Mouse (Mus musculus) MN1 (cell line): ENCODE measurements around the gene Fars2.
"Not testable (repeated sequence)": the region's sequence is repeated elsewhere in the genome, so short reads cannot be mapped to it uniquely, and the experiment has no call there.

Experiments used
- DNase-seq: peaks from one replicate; pipeline ENCODE4 v3.0.0-alpha.2; 2016; ENCODE audit warnings: low spot score

Gene Fars2

GRCm38 (mm10) chr13:36294503-36294902 lies 177.3 kb downstream of the Fars2 start:
- DNase-seq, result no peak

GRCm38 (mm10) chr13:36295848-36296247 lies 178.6 kb downstream of the Fars2 start:
- peak; percentile 37 for DNase-seq

- DNase-seq, result no peak
Measured at GRCm38 (mm10) chr13:36296574-36296973, 179.4 kb downstream of the Fars2 start.

- DNase-seq, result no peak
Measured at GRCm38 (mm10) chr13:36297950-36298781, 181.0 kb downstream of the Fars2 start.

- no peak for DNase-seq
Measured at GRCm38 (mm10) chr13:36298782-36299031, 181.5 kb downstream of the Fars2 start.

- DNase-seq, result no peak
Measured at GRCm38 (mm10) chr13:36302770-36303169, 185.6 kb downstream of the Fars2 start.

- DNase-seq, result no peak
Measured at GRCm38 (mm10) chr13:36305306-36305705, 188.1 kb downstream of the Fars2 start.

- no peak for DNase-seq
Measured at GRCm38 (mm10) chr13:36307386-36307785, 190.2 kb downstream of the Fars2 start.

GRCm38 (mm10) chr13:36309160-36309559 lies 191.9 kb downstream of the Fars2 start:
- DNase-seq, result no peak

GRCm38 (mm10) chr13:36314218-36314617 lies 197.0 kb downstream of the Fars2 start:
- DNase-seq, result no peak

- DNase-seq, result no peak
Measured at GRCm38 (mm10) chr13:36314860-36315800, 197.9 kb downstream of the Fars2 start.

GRCm38 (mm10) chr13:36317824-36318223 lies 200.6 kb downstream of the Fars2 start:
- peak; percentile 61 for DNase-seq

GRCm38 (mm10) chr13:36324624-36325023 lies 207.4 kb downstream of the Fars2 start:
- no peak for DNase-seq

- no peak for DNase-seq
Measured at GRCm38 (mm10) chr13:36326539-36326938, 209.3 kb downstream of the Fars2 start.

GRCm38 (mm10) chr13:36329871-36330270 lies 212.7 kb downstream of the Fars2 start:
- DNase-seq, result no peak

GRCm38 (mm10) chr13:36330542-36330941 lies 213.3 kb downstream of the Fars2 start:
- DNase-seq, result no peak

GRCm38 (mm10) chr13:36334748-36335147 lies 217.5 kb downstream of the Fars2 start:
- DNase-seq, result no peak

GRCm38 (mm10) chr13:36351529-36351928 lies 234.3 kb downstream of the Fars2 start:
- DNase-seq, result no peak

- no peak for DNase-seq
Measured at GRCm38 (mm10) chr13:36357469-36357868, 240.3 kb downstream of the Fars2 start.

- DNase-seq, result no peak
Measured at GRCm38 (mm10) chr13:36361419-36361818, 244.2 kb downstream of the Fars2 start.

- not testable (repeated sequence) for DNase-seq
Measured at GRCm38 (mm10) chr13:36365719-36366118, 248.5 kb downstream of the Fars2 start.

- DNase-seq, result no peak
Measured at GRCm38 (mm10) chr13:36366304-36366703, 249.1 kb downstream of the Fars2 start.
